Mouse (Mus musculus) kidney, adult 8-10 months (tissue): ENCODE measurements around the gene Gabrb1.

Source experiments
- DNase-seq, 2 experiments: peaks; one replicate each; pipeline ENCODE4 v3.0.0; 2022

The Gabrb1 gene

DNA sequence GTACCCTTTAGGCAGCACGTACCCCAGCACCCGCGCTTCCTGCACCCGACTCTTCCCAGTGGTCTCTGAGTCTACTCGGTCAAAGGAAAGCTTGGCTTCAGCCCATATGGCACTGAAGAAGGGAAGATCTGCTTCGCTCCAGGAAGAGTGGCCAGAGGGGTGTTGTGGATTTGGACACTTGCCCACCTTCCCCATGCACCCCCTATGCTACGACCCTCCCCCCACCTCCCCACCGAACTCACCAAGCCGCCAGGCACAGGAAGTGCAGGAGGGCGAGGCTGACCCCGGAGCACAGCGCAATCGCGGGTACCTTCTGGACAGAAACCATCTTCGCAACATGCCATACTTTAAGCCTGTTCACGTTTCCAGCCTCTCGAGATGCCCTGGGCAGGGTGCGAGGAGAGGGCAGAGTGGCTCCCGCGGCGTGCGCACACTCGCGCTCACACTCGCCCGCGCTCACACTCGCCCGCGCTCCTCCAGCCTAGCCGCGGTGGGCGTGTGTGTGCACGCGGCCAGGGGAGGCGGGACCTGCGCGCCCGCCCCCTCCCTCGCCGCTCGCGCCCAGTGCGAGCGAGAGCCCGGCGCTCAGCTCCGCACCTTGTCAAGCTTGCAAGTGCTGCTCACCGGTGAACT is at the start of gene Gabrb1:
Gabrb1 (plus strand) TSS at position 632 of the 633 bp plus-strand sequence.
- DNase-seq, result no peak

DNA sequence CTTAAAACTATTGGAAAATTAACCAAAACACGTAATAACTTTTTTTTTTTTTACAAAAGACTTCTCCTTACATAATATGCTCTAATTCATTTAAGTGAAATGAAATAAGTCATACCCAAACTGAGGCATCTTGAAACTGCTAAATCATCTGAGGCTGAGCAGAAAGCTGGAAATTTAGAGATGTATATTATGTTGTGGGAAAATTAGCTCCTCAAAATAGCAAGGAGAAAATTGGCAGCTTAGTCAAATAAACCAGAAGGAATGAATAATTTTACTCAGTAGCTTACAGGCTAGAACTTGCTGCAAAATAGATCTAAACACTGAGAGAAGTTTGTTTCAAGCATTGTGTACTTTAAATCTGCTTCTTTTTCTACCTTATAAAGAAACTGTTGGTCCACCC is 49.2 kb upstream of the Gabrb1 start:
- no peak for DNase-seq

DNA sequence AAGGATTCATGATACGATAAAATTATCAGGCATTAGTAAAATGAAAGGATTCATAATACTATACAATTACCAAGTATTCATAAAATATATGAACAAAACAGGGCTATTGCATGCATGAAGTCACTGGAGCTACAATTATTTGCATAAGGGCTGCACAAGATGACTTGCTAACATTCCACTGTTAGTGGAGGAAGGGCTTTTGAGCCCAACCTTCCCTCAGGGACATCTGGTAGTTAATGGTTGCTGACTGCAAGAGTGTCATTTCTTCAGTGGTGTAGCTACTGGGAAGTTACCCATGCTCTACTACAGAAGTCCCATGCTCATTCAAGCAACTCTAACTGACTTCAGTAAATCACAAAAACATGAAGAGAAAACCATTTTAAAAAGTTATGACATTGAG is 43.6 kb upstream of the Gabrb1 start:
- no peak for DNase-seq

DNA sequence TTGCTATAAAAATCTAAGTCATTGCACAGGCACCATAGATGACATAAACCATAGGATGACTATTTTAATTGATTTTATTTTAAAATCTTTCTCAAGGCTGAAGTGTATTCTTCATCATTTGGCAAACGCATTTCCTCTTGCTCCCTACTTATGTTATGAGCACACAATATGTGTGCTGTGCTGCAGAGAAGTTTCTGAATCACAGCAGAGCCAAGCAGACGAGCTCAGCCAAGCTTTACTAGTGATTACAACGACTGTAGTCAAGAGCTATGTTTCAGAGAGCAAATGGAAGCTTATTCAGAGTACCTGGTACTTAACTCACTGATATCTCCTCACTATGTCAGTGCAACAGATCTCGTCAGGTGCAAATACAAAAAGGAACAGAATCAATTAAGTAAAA is 41.2 kb upstream of the Gabrb1 start:
- no peak for DNase-seq

DNA sequence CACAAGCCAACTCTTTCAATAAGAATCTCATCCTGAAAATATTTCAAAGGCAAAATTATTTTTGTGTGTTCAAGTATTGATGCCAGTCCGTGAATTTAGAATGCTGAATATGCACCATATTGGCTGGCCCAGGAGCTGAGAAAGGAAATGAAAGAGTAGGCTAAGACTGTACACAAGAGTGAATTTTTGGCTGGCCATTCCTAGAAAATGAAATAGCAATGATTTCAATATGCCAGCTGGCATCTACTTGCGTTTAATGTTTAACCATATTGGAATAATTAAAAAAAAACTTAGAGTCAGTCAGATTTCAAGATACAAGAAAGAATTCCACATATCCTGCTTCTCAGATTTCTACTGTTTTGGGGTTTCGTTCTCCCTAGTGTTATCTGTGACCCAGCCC is 30.1 kb upstream of the Gabrb1 start:
- DNase-seq, result no peak

DNA sequence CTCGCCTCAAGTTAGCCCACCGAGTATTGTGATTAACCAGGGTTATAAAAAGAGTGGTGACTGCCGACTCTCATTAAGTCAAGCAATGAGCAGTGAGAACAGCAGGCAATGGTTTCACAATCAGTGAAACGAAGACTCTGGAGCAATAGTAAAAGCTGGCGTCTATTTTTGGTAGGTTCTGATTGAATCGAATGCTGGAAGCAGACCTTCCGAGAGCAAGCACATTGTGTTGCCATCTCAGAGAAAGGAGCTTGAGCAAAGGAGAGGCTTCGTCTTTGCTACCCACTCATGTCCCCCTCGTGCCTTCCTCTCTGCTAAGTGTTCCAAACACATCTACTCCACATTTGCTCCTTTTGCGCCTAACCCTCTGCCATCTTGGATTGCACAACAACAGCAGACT is 18.1 kb upstream of the Gabrb1 start:
- DNase-seq, result no peak

DNA sequence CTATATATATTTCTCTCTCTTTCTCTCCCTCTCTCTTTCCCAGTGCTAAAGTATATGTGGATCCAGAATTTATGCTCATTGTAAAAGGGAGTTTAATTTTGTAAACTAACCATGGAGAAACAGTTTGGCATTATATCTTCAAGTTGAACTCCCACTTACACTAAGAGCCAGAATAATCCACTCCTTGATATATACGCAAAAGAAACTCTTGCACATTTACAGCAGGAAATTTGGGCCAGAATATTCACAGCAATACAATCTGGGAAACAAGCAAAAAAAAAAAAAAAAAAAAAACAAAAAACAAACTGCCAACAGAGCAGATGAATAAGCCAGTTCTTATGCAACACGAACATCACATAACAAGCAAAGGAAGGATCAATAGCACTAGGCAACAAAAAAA is 9.8 kb upstream of the Gabrb1 start:
- no peak for DNase-seq

DNA sequence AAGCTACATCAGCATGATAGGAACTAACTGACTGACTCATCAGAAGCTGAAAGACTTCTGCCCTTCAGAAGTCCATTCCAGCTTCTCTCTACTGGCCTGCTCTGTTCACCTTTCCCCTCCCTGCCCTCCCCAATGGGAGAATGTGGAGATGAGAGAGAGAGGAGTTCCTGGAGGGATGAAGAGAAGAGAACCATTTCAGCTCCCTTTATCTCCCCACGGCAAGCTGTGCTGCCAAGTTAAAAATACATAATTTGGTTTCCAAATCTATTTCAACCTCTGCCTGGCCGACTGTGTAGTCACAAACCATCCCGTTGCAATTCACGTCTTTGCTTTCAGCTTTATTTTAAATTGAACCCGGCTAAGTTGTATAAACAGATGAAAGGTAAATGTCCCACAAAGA is 3.9 kb upstream of the Gabrb1 start:
- no peak for DNase-seq

DNA sequence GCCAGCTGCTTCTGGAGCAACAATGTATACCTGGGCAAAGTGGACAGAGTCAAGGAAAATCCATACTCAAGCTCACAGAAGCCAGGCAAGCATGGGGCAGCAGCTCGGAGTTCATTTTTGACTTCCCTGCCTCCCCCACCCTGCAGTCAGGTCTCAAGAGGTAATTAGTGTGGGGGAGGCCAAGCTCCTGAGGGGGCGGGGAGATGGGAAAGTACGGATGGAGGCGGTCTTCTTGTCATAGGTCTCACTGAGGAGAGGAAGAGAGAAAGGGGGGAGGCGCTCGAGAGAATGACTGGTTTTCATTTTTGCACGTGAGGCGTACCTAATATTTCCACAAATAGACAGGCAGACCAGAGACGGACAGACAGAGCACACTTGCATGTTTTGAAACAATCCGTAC is 1.1 kb upstream of the Gabrb1 start:
- no peak for DNase-seq

DNA sequence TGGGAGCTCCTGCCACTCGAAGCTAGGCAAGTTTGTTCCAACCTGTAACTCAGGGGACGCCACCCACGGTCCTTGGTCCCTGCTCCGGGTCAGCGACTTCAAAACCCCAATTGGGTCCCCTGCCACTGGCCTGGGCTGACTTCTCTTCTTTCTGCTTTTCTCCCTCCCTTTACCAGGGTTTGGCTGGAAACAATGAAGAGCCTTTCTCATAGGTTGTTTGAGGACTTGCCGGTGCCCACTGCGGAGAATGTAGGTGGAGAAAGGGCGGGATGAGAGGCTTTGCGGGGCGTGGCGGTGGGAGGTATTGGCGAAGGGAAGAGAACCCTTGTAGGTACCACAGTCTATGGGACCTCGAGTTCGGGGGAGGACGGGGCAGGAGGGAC is 193 bp downstream of the Gabrb1 start, which contains the start of gene Gabra4:
Gabra4 (minus strand) TSS at position 194 of the 383 bp plus-strand sequence.
- peak in 1 of 2 experiments; percentile 12 for DNase-seq

DNA sequence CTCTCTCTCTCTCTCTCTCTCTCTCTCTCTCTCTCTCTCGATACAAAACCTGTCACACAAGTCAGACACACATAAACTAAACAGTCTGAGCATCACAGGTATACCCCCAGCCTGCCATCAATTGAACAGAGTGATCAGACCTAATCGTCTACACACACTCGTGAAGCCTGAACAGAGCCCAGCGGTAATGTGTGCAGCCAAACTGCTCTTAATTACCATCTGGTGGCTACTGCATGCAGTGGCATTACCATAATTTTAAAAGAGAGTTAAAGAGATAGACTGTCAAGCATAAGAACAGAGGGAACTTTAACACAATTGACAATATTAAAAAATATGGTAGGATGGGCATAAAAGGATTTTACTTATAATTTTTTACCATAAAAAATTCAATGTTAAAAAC is 7.7 kb downstream of the Gabrb1 start:
- no peak for DNase-seq

DNA sequence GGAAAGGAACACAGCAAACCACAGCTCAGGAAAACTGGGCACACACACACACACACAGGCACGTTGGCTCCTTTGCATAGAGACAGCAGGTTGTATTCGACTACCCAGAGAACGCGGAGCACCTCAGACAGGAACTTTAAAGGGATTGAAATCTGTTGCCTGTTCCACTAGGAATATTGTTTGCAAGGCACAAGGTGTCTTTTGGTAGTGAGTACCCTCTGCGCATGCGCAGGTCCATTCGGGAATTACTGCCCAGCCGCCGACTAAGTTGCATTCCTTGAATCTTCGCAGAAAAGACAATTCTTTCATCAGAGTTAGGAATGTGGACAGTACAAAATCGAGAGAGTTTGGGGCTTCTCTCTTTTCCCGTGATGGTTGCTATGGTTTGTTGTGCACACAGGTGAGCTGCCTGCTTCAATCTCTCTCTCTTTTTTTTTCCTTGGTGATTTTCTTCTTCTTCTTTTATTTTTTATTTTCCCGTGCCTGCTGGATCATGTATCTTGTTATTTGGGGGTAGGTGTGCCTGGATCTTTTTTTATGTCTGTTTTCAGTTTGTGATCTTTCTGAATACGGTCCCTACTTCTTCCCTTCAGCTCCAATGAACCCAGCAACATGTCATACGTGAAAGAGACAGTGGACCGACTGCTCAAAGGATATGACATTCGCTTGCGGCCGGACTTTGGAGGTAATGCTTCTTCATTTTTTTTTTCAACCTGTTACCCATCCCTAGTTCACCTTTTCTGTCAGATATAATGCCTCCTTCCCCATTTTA is 42.0 kb downstream of the Gabrb1 start:
- peak; percentile 5 to 47 for DNase-seq

DNA sequence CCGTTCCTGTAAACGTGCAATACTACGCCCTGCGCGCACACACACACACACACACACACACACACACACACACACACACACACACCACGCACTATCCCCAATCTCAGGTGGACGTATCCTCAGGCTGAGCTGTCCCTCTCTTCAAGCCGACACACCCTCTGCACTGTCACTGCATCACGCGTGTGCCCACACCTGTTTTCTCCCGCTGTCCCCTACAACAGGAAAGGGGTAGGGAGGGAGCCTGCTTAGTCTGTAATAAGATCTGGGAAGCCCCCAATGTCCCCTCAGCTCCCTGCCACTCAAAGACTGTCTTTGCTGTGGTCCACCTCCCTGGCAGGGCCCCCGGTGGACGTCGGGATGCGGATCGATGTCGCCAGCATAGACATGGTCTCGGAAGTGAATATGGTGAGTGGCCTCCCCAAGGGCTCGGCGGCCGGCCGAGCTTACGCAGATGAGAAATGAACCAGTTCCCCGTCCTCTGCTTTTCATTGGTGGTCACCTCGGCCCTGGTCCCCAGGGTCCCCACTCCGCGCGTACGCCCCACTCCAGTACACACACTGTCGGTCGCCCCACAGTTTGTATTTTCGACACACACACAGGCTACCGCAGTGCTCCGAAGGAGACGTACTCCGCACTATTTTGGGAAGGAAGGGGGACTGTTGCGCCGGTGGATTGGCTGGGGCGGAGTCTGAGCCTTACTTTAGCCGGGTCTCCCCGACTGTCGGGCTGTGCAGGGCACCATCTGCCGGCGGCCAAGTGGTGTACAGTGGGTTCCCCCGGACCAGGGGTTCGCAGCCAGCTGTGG is 42.8 kb downstream of the Gabrb1 start:
- peak in 1 of 2 experiments; percentile 8 for DNase-seq

DNA sequence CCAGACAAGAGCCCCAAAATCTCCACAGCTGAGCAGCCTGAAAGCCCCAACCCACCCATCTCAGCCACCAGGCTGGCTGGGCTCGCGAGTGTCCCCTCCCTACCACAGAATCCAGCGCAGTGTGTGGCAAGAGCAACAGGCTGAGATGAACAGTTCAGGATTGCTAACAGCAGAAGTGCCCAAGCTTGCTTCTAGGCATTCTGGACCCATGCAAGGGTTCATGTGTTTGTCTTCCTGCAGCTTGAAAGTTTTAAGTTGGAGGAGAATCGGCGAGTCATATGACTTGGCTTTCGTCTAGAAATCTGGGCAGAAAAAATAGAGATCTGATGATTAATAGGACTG is 43.3 kb downstream of the Gabrb1 start:
- DNase-seq, result no peak

DNA sequence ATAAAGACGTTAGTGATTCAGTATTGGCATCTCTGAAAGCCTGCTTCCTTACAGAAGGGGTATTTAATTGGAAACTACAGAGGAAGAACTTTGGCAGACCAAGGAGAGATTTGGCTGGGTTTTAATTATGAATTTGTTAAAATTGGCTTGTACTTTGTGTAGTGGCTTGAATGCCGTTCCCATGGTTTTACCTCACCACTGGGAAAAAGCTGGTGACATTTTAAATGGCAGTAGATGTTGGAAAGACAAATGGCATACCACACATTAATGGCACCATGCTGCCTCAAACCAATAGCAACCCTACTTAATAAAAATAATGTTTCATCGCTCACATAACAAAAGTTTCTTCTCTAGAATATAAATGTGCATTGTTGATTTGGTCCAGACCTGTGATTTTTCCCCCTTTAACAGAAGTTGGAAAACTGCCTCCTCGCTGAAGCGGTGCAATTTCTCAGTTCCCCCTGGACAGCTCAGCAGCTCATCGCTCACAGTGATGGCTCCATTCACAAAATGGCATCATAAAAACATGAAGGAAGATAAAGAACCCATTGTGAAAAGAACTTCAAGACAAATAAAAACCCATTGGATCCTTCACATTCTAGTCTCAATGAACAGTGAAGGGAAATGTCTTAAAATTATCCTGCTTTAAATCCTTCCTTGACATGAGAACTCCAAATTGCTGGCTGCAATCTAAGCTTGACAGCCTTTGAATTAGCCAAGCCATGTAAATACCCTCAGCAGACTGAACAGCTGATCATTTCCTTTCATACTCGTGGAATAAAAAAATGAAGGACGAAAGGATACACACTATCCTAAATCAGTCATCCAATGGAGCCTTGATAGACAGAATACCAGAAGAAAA is 75.2 kb downstream of the Gabrb1 start:
- no peak for DNase-seq

DNA sequence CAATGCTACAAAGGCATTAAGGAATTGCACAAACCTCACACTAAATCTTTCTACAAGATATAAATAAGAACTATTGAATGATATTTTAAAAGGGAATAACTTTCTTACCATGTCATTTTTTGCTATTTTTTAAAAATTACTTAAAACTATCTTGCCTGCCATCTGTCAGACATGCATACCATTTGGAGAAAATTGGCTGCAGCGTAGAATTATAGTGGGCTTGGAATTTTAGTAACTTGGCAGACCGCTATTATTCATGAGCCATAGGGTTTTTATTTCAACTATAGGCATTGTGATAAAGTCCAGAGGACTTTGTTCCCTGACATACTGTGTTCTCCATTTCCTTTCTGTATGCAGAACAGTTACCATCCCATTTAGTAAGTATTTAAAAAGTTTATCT is 89.5 kb downstream of the Gabrb1 start:
- DNase-seq, result no peak

DNA sequence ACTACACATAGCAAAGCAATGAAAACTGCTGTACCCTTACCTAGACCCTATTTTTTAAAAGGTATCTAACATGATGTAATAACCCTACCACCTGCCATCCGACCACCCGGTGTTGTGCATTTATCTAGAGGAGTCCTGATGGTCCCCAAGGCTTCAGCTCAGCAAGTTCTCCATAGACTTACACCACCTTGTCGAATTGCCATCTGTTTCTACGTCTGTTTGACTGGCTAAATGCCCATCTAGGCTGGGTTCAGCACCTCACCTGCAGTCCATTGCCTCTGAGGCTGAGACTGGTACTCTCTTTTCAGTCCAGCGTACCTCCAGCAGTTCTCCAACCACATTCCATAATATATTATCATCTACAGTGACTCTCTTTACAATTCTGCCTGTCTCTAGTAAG is 96.1 kb downstream of the Gabrb1 start:
- DNase-seq, result no peak

DNA sequence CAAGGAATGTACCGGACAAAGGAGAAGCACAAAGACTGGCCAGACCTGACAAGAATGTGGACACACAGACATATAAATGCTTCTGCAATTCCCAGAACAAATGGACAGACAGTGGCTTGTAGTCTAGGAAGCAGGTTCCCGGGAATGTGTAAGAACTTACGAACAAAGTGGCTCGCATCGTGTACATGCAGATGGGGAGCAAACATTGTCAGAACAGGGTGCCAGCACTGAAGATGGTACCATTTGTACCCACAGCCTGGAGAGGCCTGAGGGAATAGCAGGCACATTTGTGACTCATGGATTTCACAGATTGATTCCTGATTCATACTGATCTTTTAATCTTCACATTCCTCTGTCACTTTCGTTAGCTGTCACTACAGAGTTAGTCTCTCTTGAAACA is 103.2 kb downstream of the Gabrb1 start:
- no peak for DNase-seq

DNA sequence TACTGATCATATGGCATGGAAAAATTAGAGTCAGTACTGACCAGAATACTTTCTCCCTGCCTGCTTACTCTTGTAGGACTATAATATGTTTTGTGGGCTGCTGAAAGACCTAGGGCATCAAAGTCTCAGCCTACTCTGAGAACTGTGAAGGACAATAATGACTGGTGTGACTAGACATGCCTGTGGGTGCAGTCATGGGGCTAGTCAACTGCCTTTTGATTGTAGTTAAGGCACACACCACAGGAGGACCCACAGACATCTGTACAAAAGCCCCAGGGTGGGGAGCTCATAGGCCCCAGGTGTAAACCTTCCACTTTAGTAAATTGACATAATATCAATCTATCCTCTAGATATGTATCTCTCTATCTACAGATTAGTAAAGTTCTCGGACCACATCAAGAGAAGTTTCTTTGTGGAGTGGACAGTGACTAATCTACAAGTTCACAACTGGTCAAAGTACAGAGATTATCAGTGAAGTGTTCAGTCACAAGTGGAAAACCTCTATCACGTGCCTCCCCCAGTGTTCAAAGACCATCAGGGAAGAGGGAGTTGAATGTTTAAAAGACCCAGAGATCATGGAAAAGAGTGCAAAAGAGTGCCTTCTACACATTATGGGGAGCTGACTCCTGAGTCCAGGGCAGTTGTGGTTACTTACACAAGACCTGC is 123.7 kb downstream of the Gabrb1 start:
- DNase-seq, result no peak

DNA sequence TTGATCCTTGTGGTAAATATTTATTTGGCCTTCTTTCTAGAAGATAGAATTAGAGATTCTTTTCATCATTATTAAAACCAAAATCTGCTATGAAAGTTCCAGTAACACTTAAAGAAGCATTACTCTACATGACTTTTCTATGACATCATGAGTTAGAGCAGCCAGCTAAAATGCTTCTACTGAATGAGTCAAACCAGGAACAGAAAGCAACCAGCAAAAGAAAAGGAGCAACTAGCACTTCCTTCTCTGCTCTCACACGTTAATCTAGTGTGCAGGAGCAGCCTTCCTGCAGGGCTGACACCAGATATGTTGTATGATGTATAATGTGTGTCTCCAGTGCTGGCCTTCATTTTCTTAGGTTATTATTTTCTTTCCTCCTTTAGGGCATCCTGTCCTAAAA is 164.9 kb downstream of the Gabrb1 start:
- no peak for DNase-seq

DNA sequence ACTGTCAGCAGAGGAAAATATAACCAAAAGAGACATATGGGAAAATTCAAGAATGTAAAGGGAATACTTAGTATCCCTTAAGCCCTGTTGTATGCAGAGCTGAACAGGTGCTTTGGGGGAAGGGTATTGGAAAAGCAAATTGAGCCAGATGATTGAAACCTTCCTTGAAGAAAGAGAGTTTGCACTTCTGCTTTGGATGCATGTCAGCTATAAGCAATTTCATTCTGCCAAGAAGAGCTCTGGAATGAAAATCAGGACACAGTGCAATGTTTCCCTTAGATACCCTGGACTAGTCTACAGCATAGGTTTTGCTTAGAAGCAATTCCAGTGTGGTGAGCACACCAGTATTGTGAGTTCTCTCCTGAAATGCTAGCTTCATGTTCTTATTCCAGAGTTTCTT is 170.4 kb downstream of the Gabrb1 start:
- no peak for DNase-seq

DNA sequence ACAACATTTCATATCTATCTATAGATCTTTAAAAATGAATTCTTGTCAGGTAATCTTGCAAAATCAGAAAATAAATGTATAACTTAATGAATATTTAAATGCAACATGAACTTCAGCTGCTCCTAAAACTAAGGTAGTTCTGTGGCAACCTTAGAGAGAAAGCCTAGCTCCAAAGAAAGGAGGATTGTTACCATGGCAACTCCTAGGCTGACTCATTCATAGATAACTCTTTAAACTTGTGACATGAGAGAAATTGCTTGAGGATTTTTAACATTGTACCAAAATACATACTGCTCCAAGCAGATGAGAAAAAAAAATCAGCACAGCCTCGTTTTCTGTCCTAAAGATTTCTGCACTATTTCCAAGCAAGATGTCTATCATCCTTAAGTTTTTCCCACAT is 171.1 kb downstream of the Gabrb1 start:
- no peak for DNase-seq
